8 mouse cellular contexts compared by ENCODE assay signal in the genomic region with DNA sequence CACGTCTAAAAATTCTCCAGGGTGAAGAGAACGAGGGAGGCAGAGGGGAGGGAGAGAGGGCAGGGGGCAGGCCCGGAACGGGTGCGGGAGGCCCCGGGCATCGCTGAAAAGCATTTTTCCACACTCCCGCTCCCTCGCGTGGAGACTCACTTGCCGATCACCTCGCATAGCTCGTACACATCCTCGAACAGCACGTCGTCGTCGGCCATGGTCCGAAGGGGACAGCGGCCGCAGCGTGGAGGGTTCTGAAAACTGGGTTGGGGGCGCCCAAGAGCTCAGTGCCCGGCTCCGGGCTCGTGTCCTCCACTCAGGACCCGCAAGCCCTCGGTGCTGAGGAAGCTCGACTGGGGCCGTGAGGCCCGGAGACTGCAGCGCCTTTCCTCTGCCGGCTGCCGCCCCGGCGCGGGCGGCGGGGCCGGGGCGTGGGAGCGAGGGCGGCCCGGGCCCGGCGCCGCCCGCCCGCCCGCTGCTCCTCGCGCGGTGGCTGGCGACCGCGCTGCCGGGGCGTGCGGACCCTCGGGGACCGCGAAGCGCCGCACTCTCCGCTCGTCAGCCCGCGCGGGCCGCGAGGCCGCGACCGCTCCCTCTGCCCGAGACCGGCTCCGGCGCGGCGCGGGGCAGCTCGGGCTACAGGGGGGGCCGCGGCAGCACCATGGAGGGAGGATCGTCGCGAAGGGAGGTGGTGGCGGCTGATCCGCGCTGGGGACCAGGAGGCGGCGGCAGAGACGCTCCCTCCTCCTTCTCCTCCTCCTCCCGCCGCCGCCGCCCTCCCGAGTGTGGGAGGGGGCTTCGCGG. TPM values are rescaled to one million over a fixed set of nuclear protein-coding genes. Genes with fewer than 3 reads are reported as not detected.
DNase-seq lines count a peak whose midpoint lies in the region; ATAC-seq and TF ChIP-seq lines count a peak whose summit lies in the region.

No protein-coding gene starts in this region.

- H3K4me2 ChIP-seq in embryonic facial prominence, embryonic 14.5 days (ENCODE audit: low read depth, low read length): peak overlapping the region; percentile 55
- peak overlapping the region; percentile 67 for H3K4me2 ChIP-seq in heart, embryonic 14.5 days (ENCODE audit: low read length)
- H3K4me2 ChIP-seq in kidney, postnatal 0 days (ENCODE audit: low read length): peak overlapping the region; percentile 60
- peak overlapping the region; percentile 71 for H3K4me2 ChIP-seq in liver, embryonic 16.5 days (ENCODE audit: low read depth, low read length)
- H3K4me2 ChIP-seq in neural tube, embryonic 14.5 days (ENCODE audit: low read depth, low read length): peak overlapping the region; percentile 43; the same call in 1 of the 2 replicates

- peak overlapping the region; percentile 55 for H3K4me3 ChIP-seq in embryonic facial prominence, embryonic 14.5 days (ENCODE audit: low read depth, low read length)
- H3K4me3 ChIP-seq in heart, embryonic 14.5 days (ENCODE audit: control insufficient read depth in 1 of 2, insufficient read depth in 1 of 2, low read depth in 1 of 2, low read length in 2 of 2): peak overlapping the region; percentile 64 to 83
- peak overlapping the region; percentile 58 for H3K4me3 ChIP-seq in kidney, postnatal 0 days (replicated peaks; ENCODE audit: low read depth, low read length)
- H3K4me3 ChIP-seq in liver, embryonic 16.5 days (ENCODE audit: low read depth, low read length): peak overlapping the region; percentile 67
- H3K4me3 ChIP-seq in neural tube, embryonic 14.5 days (ENCODE audit: low read depth, low read length): peak overlapping the region; percentile 57

- no peaks in the 10 kb centered on the region for H3K36me3 ChIP-seq in embryonic facial prominence, embryonic 14.5 days (ENCODE audit: control insufficient read depth, insufficient read depth, low read length)
- H3K36me3 ChIP-seq in heart, embryonic 14.5 days (ENCODE audit: control insufficient read depth, insufficient read depth, low read length): no peaks in the 10 kb centered on the region
- no peaks in the 10 kb centered on the region for H3K36me3 ChIP-seq in kidney, postnatal 0 days (ENCODE audit: insufficient read depth, low read length)
- no peaks in the 10 kb centered on the region for H3K36me3 ChIP-seq in liver, embryonic 16.5 days (ENCODE audit: control insufficient read depth, insufficient read depth)
- H3K36me3 ChIP-seq in neural tube, embryonic 14.5 days (ENCODE audit: control insufficient read depth, insufficient read depth, low read length): no peaks in the 10 kb centered on the region

- WGBS in embryonic facial prominence, embryonic 14.5 days: 26% methylated on average over 23 of the region's 100 CpGs
- 19% methylated on average over 67 of the region's 100 CpGs for WGBS in heart, embryonic 14.5 days
- 38% methylated on average over 71 of the region's 100 CpGs for WGBS in kidney, postnatal 0 days
- WGBS in liver, embryonic 16.5 days (ENCODE audit: insufficient replicate concordance): 21% methylated on average over 65 of the region's 100 CpGs
- 29% methylated on average over 46 of the region's 100 CpGs for WGBS in neural tube, embryonic 14.5 days

- peak overlapping the region; percentile 92 for H3K27ac ChIP-seq in embryonic facial prominence, embryonic 14.5 days (replicated peaks; ENCODE audit: low read depth, low read length)
- H3K27ac ChIP-seq in heart, embryonic 14.5 days (replicated peaks in 1 of 2; ENCODE audit: control insufficient read depth in 1 of 2, insufficient read depth in 1 of 2, low read depth in 2 of 2, low read length in 2 of 2): peak overlapping the region; percentile 84 to 88
- H3K27ac ChIP-seq in kidney, postnatal 0 days: peak overlapping the region; percentile 85
- H3K27ac ChIP-seq in liver, embryonic 16.5 days (ENCODE audit: low read length): peak overlapping the region; percentile 37
- H3K27ac ChIP-seq in neural tube, embryonic 14.5 days (ENCODE audit: low read depth, low read length): peak overlapping the region; percentile 91

- H3K4me1 ChIP-seq in embryonic facial prominence, embryonic 14.5 days (ENCODE audit: control insufficient read depth, insufficient read depth, low read length): no peaks in the 10 kb centered on the region
- H3K4me1 ChIP-seq in heart, embryonic 14.5 days (ENCODE audit: control insufficient read depth in 2 of 2, insufficient read depth in 2 of 2, low read length in 2 of 2): no peaks in the 10 kb centered on the region
- H3K4me1 ChIP-seq in kidney, postnatal 0 days (replicated peaks; ENCODE audit: insufficient read depth, low read length): no peaks in the 10 kb centered on the region
- no peaks in the 10 kb centered on the region for H3K4me1 ChIP-seq in liver, embryonic 16.5 days (ENCODE audit: control insufficient read depth, low read depth, low read length)
- 0 out of 2 replicates have a peak, but pooled peaks cover 4% of the 10 kb centered on the region for H3K4me1 ChIP-seq in neural tube, embryonic 14.5 days (ENCODE audit: control insufficient read depth, insufficient read depth, low read length)

- no peaks in the 10 kb centered on the region for H3K27me3 ChIP-seq in embryonic facial prominence, embryonic 14.5 days (replicated peaks; ENCODE audit: control insufficient read depth, insufficient read depth, low read length)
- no peaks in the 10 kb centered on the region for H3K27me3 ChIP-seq in heart, embryonic 14.5 days (ENCODE audit: control insufficient read depth, insufficient read depth, low read length)
- H3K27me3 ChIP-seq in kidney, postnatal 0 days (ENCODE audit: insufficient read depth, low read length): no peaks in the 10 kb centered on the region
- peaks cover 9% of the 10 kb centered on the region for H3K27me3 ChIP-seq in liver, embryonic 16.5 days (ENCODE audit: control insufficient read depth, insufficient read depth, low read depth, low read length)
- H3K27me3 ChIP-seq in neural tube, embryonic 14.5 days (ENCODE audit: control insufficient read depth, insufficient read depth, low read length): no peaks in the 10 kb centered on the region

- H3K9ac ChIP-seq in embryonic facial prominence, embryonic 14.5 days (ENCODE audit: low read depth, low read length): peak overlapping the region; percentile 78
- H3K9ac ChIP-seq in heart, embryonic 14.5 days (ENCODE audit: low read length): peak overlapping the region; percentile 82
- H3K9ac ChIP-seq in kidney, postnatal 0 days (ENCODE audit: low read depth, low read length): peak overlapping the region; percentile 76
- peak overlapping the region; percentile 66 for H3K9ac ChIP-seq in liver, embryonic 16.5 days (ENCODE audit: low read depth, low read length)
- peak overlapping the region; percentile 79 for H3K9ac ChIP-seq in neural tube, embryonic 14.5 days (replicated peaks; ENCODE audit: low read depth, low read length)

- peak; percentile 51 for ATAC-seq in CD4-positive, CD25-positive, alpha-beta regulatory T cell, adult 4 months
- ATAC-seq in embryonic facial prominence, embryonic 14.5 days (ENCODE audit: low read depth): peak; percentile 60
- ATAC-seq in heart, embryonic 14.5 days (ENCODE audit: insufficient number of reproducible peaks, insufficient read depth, low FRiP score, low read depth): peak; percentile 89
- peak; percentile 88 for ATAC-seq in kidney, postnatal 0 days (replicated peaks; ENCODE audit: low FRiP score, low read depth)
- ATAC-seq in liver, embryonic 16.5 days (ENCODE audit: low read depth): peak; percentile 47
- peak; percentile 86 for ATAC-seq in neural tube, embryonic 14.5 days (ENCODE audit: low read depth)

- no peaks in the 10 kb centered on the region for H3K9me3 ChIP-seq in embryonic facial prominence, embryonic 14.5 days (ENCODE audit: control insufficient read depth, low read length)
- H3K9me3 ChIP-seq in heart, embryonic 14.5 days (ENCODE audit: control insufficient read depth, low read length): no peaks in the 10 kb centered on the region
- H3K9me3 ChIP-seq in kidney, postnatal 0 days (replicated peaks; ENCODE audit: low read length): no peaks in the 10 kb centered on the region
- H3K9me3 ChIP-seq in liver, embryonic 16.5 days (replicated peaks; ENCODE audit: control insufficient read depth, low read length): no peaks in the 10 kb centered on the region
- H3K9me3 ChIP-seq in neural tube, embryonic 14.5 days (ENCODE audit: control insufficient read depth, low read length): no peaks in the 10 kb centered on the region

- peak; percentile 41; the same call in 1 of the 2 replicates for TF ChIP-seq CTCF in kidney, postnatal 0 days (IDR thresholded peaks at IDR 0.05; ENCODE audit: low read depth)

- DNase-seq in adrenal gland, postnatal 10 days: peak; percentile 54
- DNase-seq in embryonic facial prominence, embryonic 14.5 days (ENCODE audit: low spot score): peak; percentile 51
- DNase-seq in kidney, postnatal 0 days (ENCODE audit: low spot score): peak; percentile 41
- DNase-seq in thymus, postnatal 14 days: peak; percentile 36

RNA-seq across cellular contexts. Expression of a gene that starts 5.1 kb away (rescaled TPM):
- under 1 TPM; 0.62 to 0.89 TPM for polyA plus RNA-seq in CD4-positive, CD25-positive, alpha-beta regulatory T cell, adult 4 months (2017; shearing (Covaris generic))
- 10 to 100 TPM; 31.6 to 38.0 TPM for total RNA-seq in adrenal gland, postnatal 10 days (2021)
- 19.3 and 20.1 TPM in 2 replicates for polyA plus RNA-seq in embryonic facial prominence, embryonic 14.5 days (2014; fragmentation: Nextera tagmentation; extraction: Ambion mirVana)
- 8.7 and 9.4 TPM in 2 replicates for polyA plus RNA-seq in heart, embryonic 14.5 days (2014; fragmentation: Nextera tagmentation; extraction: Ambion mirVana)
- polyA plus RNA-seq in kidney, postnatal 0 days (2015; fragmentation: Nextera tagmentation; extraction: Ambion mirVana): 10.7 and 11.1 TPM in 2 replicates
- polyA plus RNA-seq in liver, embryonic 16.5 days (2015; fragmentation: Nextera tagmentation; extraction: Ambion mirVana): 1.3 and 1.4 TPM in 2 replicates
- polyA plus RNA-seq in neural tube, embryonic 14.5 days (2014; fragmentation: Nextera tagmentation; extraction: Ambion mirVana): 55.1 and 62.2 TPM in 2 replicates

Comparison
In these comparisons a context has a peak if more than half of its experiments do, and no peak if none do; other contexts are left out.
1. Peak in every context shown above with its lines: DNase-seq, ATAC-seq, H3K4me3 ChIP-seq and H3K27ac ChIP-seq.
2. H3K27ac ChIP-seq: peak in every context shown above with its lines; median percentile 92 in embryonic facial prominence, embryonic 14.5 days; 91 in neural tube, embryonic 14.5 days; 86 in heart, embryonic 14.5 days; 85 in kidney, postnatal 0 days; 37 in liver, embryonic 16.5 days.